Mouse (Mus musculus) embryonic fibroblast, embryonic 13.5 days (primary cell): ENCODE data around the gene Olfr1331. TPM values are rescaled to one million over a fixed set of nuclear protein-coding genes. Genes with fewer than 3 reads are reported as not detected.
"Not testable (repeated sequence)": the region's sequence is repeated elsewhere in the genome, so short reads cannot be mapped to it uniquely, and the experiment has no call there.

Experiments
- H3K27ac ChIP-seq: 2 replicates; pipeline ENCODE4 v1.5.1; 2012; ENCODE audit warnings: low read length, control low read depth, inconsistent platforms; ENCODE audit not compliant: insufficient read depth
- H3K4me1 ChIP-seq: 2 replicates; pipeline ENCODE4 v1.6.1; 2011; ENCODE audit warnings: low read length; ENCODE audit not compliant: control insufficient read depth, insufficient read depth
- H3K4me3 ChIP-seq: 2 replicates; pipeline ENCODE4 v1.5.1; 2011; ENCODE audit warnings: mild to moderate bottlenecking, control low read depth, low read length; ENCODE audit not compliant: insufficient read depth
- CTCF ChIP-seq: IDR thresholded peaks from 2 replicates; pipeline ENCODE4 v1.5.1; 2011; ENCODE audit warnings: mild to moderate bottlenecking, control low read depth, low read length, moderate library complexity, borderline replicate concordance; ENCODE audit not compliant: insufficient read depth
- POLR2A ChIP-seq: IDR thresholded peaks from 2 replicates; pipeline ENCODE4 v1.6.1; 2011; ENCODE audit warnings: low read depth, mild to moderate bottlenecking, control low read depth, low read length, moderate library complexity
- polyA plus RNA-seq: library from polyadenylated mRNA; stranded (reverse); fragments of >200 nt; gene quantifications from 2 replicates; pipeline ENCODE4 v1.2.4, GENCODE M21; 2011; ENCODE audit warnings: low read depth; ENCODE audit not compliant: missing spikeins, insufficient read length

The Olfr1331 gene
- polyA plus RNA-seq = not detected in 2 replicates

DNA sequence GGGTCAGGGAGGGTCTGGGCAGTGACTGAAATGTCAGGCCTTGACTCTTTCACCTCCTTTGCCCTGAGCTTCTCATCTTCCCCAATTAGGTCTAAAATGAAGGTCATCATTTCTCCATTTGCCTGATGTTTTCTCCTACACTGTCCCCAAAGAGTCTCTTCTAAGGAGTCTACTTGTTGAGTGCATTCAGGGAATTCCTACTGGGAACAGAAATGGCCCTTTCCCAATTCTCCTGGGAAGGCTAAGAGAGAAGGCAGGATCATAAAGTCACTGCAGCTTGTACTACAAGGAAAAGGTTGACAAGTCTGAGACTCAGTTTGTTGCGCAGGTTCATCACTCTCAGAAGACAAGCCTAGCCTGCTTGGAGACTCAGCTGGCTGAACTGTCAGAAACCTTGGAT is at the start of gene Olfr1331:
Olfr1331 (plus strand) TSS at position 301 of the 400 bp plus-strand sequence.
- TF ChIP-seq POLR2A (no peak), CTCF (no peak)
- no peaks in the 10 kb centered on the region for H3K4me1 ChIP-seq
- H3K4me3 ChIP-seq = no peak within 1 kb of the TSS
- H3K27ac ChIP-seq = no peak within 1 kb of the TSS

DNA sequence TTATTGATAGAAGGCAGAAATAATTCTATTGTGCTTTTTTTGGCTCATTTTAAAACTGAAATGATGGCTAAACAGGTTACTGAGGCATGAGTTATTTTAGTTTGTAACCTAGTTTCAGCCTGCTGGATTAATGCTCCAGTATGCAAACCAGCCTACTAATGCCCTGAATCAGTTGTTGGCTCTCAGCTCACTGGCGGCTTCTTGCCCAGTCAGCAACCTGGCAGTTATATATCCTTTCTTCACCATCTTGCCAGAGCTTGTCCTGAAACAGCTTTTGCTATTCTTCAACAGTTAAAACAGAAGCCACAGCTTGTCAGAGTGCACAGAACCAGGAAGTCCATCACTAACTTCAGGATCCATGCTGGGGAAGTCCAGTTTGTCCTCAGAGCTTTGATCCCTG is 45.5 kb upstream of the Olfr1331 start:
- no peak for TF ChIP-seq CTCF
- Histone ChIP-seq H3K27ac (no peak overlapping the region), H3K4me1 (no peaks in the 10 kb centered on the region), H3K4me3 (no peak overlapping the region)

DNA sequence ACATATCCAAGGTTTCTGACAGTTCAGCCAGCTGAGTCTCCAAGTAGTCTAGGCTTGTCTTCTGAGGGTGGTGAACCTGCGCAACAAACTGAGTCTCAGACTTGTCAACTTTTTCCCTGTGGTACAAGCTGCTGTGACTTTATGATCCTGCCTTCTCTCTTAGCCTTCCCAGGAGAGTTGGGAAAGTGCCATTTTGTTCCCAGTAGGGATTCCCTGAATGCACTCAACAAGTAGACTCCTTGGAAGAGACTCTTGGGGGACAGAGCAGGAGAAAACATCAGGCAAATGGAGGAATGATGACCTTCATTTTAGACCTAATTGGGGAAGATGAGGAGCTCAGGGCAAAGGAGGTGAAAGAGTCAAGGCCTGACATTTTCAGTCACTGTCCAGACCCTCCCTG is 28.3 kb upstream of the Olfr1331 start, which contains the start of gene Olfr1333:
Olfr1333 (minus strand) TSS at position 101 of the 400 bp plus-strand sequence.
- TF ChIP-seq POLR2A = no peak
- no peak for TF ChIP-seq CTCF
- Histone ChIP-seq H3K27ac (no peak within 1 kb of the TSS), H3K4me1 (no peaks in the 10 kb centered on the region), H3K4me3 (no peak within 1 kb of the TSS)

DNA sequence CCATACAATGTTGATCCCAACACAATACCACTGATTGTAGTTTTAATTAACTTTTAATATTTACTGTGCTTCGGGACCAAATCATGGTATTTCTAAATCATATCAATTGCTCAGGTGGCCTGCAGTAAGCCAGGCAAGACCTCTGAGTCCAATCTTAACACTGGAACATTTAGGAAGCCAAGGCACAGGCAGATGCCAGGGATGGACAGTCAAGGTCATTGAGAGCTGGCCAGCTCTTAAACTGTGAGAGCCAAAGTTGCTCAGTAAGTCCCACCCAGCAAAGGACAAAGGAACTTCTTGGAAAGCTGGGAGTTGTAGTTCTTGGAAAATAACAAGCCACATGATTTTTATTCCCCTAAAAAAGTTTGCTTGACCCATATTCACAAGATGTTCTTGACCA is 2.7 kb upstream of the Olfr1331 start:
- H3K4me1 ChIP-seq = no peaks in the 10 kb centered on the region
- H3K4me3 ChIP-seq = no peak overlapping the region
- H3K27ac ChIP-seq = no peak overlapping the region
- no peak for TF ChIP-seq POLR2A
- no peak for TF ChIP-seq CTCF

DNA sequence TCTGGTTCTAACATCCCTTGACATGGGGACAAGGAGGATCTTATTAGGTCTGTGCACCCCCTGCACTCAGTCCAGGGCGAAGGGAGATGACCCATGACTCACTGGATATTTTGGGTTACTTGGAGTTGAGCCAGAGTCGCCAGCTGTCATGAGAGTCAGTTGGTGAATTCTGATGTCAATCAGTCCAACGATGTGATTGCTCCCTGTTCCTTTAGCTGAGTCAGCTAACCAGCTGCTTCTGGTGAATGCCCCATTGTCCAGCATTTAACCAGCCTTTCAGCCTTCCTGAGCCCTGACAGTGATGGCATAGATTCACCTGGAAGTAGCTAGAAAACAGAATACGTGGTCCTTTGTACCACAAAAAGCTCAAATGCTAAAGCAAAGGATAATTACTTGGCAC is 1.7 kb upstream of the Olfr1331 start:
- Histone ChIP-seq H3K4me1 (no peaks in the 10 kb centered on the region), H3K4me3 (no peak overlapping the region), H3K27ac (no peak overlapping the region)
- TF ChIP-seq CTCF = no peak
- TF ChIP-seq POLR2A = no peak

DNA sequence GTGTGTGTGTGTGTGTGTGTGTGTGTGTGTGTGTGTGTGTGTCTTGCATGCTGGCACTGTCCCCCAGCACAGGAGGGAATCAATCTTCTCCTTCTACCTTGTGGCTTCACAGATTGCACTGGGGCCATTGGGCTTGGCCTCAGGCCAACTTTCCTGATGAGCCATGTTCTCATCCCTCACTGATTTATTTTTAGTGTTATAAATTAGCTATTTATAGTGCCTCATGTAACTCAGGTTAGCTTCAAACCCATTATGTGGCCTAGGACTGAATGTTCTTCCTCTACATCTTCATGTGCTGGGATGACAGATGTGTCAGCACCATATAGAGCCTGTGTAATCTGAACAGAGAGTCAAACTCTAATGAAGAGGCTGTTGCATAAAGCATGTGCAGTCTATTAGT is 3.1 kb downstream of the Olfr1331 start:
- no peak overlapping the region for H3K27ac ChIP-seq
- H3K4me1 ChIP-seq = no peaks in the 10 kb centered on the region
- TF ChIP-seq POLR2A (no peak), CTCF (no peak)
- H3K4me3 ChIP-seq = no peak overlapping the region

DNA sequence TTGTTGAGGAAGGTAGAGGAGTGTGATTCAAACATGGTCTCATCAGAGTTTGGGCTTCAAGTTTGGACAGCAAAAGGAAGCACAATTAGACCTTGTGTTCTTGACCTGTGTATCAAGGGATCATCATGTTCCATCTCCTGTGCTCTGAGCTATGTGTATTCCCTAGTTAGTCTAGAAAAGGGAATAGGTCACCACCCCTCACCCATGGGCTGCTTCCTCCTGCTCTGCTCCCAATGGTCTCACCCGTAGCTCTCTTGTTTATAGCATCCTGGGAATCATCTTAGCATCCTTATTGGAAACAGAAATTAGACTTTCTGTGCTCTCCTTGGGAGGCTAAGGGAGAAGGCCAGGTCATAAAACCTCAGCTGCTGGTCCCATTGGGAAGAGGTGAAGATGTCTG is 23.8 kb downstream of the Olfr1331 start, which contains the start of gene Olfr1330:
Olfr1330 (plus strand) TSS at position 301 of the 400 bp plus-strand sequence.
- Histone ChIP-seq H3K4me1 (no peaks in the 10 kb centered on the region), H3K4me3 (no peak within 1 kb of the TSS), H3K27ac (no peak within 1 kb of the TSS)
- TF ChIP-seq CTCF (no peak), POLR2A (no peak)

DNA sequence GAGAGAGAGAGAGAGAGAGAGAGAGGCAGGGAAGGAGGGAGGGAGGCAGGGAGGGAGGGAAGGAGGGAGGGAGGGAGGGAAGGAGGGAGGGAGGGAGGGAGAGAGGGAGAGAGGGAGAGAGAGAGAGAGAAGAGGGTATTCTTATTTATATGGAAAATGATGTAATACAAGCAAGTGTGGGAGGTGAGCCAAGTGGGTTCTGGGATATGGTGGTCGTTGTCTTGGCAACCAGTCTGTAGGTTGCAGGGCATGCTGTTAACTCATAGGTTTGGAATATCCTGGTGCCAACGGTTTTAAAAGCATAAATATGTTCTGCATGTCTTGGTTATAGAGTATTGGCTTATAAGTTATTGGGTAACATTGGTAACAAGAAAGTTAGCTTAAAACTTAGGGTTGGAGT is 37.5 kb downstream of the Olfr1331 start:
- H3K27ac ChIP-seq = no peak overlapping the region
- H3K4me3 ChIP-seq = no peak overlapping the region
- TF ChIP-seq CTCF (no peak), POLR2A (no peak)
- H3K4me1 ChIP-seq = no peaks in the 10 kb centered on the region

DNA sequence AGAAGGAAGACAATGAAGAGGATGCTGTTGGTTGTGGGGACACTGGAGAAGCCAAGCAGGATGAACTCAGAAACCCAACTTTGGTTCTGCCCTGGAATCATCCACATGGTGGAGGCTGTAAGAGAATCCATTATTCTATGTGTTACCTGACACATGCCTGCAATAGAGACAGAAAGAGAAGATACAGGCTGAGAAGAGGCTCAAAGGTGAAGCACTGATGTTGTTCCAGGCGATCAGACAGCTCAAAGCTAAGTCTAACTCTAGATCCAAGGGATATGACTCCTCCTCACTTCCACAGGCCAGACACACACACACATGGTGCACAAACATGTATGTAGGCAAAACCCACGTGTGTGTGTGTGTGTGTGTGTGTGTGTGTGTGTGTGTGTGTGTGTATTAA is 52.9 kb downstream of the Olfr1331 start, which contains the start of gene Olfr1329:
Olfr1329 (minus strand) TSS at position 101 of the 400 bp plus-strand sequence.
- H3K27ac ChIP-seq, H3K4me3 ChIP-seq, H3K4me1 ChIP-seq: not testable (repeated sequence)

Other genes with a start within 250 kb of the Olfr1331 start
- not detected in 2 replicates for gene Cfap57, start 243.9 kb upstream of the Olfr1331 start, polyA plus RNA-seq
- 66.1 and 75.0 TPM in 2 replicates for gene Ebna1bp2, start 243.8 kb upstream of the Olfr1331 start, polyA plus RNA-seq
- not detected in 2 replicates for gene Olfr62, start 205.7 kb upstream of the Olfr1331 start, polyA plus RNA-seq
- not detected in 2 replicates for gene Olfr1342, start 171.9 kb upstream of the Olfr1331 start, polyA plus RNA-seq
- 0.16 TPM in 1 of 2 replicates, not detected in the other for gene Olfr1341, start 161.1 kb upstream of the Olfr1331 start, polyA plus RNA-seq
- not detected in 2 replicates for gene Olfr1340, start 144.5 kb upstream of the Olfr1331 start, polyA plus RNA-seq
- not detected in 2 replicates for gene Olfr1339, start 132.5 kb upstream of the Olfr1331 start, polyA plus RNA-seq
- not detected in 2 replicates for gene Olfr1338, start 105.9 kb upstream of the Olfr1331 start, polyA plus RNA-seq
- gene Olfr1337, start 82.1 kb upstream of the Olfr1331 start, polyA plus RNA-seq = not detected in 2 replicates
- gene Olfr1335, start 54.7 kb upstream of the Olfr1331 start, polyA plus RNA-seq = not detected in 2 replicates
- not detected in 2 replicates for gene Olfr1333, start 28.4 kb upstream of the Olfr1331 start, polyA plus RNA-seq
- 0.51 TPM in 1 of 2 replicates, not detected in the other for gene Olfr1330, start 23.9 kb downstream of the Olfr1331 start, polyA plus RNA-seq
- not detected in 2 replicates for gene Olfr1329, start 52.8 kb downstream of the Olfr1331 start, polyA plus RNA-seq
- gene Olfr1328, start 74.0 kb downstream of the Olfr1331 start, polyA plus RNA-seq = not detected in 2 replicates
- gene Lao1, start 96.9 kb downstream of the Olfr1331 start, polyA plus RNA-seq = not detected in 2 replicates
- 92.4 and 124 TPM in 2 replicates for gene Slc2a1, start 244.1 kb downstream of the Olfr1331 start, polyA plus RNA-seq